Mouse (Mus musculus) embryo, embryonic 9.5 days (tissue): ENCODE data around the gene Gm21973.

Experiments
- DNase-seq: peaks from one replicate; pipeline ENCODE4 v3.0.0-alpha.2; 2017; ENCODE audit errors: extremely low spot score

Gm21973 gene

GRCm38 (mm10) chr15:10325080-10325479, at the start of gene Gm21973:
TSS of gene Gm21973 (plus strand) at chr15:10325380.
- DNase-seq: no peak

DNA sequence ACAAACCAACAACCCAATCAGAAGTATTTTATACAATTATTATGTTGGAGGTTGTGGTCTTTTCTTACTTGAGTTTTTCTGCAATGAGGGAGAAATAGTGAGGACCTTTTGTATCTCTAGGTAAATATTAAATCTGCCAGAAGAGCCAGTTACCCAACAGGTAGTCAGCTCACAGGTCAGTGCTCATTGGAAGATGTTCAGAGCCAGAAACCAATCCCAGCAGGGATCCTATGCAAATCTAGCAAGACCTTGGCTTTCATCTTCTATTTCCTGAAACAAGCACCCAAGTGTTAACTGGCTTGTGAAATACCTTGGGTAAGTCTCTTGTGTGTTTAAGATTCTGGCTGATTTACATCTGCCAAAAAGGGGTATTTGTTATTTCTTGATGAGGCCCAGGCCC, 48.8 kb upstream of the Gm21973 start:
- no peak for DNase-seq

GRCm38 (mm10) chr15:10277461-10277860, 47.7 kb upstream of the Gm21973 start:
- DNase-seq: no peak

GRCm38 (mm10) chr15:10281546-10281945, 43.6 kb upstream of the Gm21973 start:
- DNase-seq: no peak

GRCm38 (mm10) chr15:10283661-10284060, 41.5 kb upstream of the Gm21973 start:
- no peak for DNase-seq

DNA sequence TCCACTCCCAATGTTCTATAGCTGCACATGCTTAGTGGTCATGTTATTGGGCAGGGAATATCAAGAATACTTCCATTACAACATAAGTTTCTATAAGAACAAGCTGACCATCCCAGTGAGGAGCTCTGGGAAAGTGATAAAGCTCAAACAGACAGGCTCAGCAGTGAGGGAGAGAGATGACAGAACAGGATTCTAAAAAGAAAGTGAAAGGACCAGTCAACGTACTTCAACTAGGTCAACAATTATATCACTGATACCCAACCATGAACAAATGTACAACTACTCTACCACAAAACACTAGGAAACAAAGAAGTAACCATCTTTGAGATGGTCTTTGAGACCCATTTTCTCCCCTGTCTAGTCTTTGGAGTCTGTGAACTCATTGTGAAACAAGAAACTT, 28.6 kb upstream of the Gm21973 start:
- no peak for DNase-seq

DNA sequence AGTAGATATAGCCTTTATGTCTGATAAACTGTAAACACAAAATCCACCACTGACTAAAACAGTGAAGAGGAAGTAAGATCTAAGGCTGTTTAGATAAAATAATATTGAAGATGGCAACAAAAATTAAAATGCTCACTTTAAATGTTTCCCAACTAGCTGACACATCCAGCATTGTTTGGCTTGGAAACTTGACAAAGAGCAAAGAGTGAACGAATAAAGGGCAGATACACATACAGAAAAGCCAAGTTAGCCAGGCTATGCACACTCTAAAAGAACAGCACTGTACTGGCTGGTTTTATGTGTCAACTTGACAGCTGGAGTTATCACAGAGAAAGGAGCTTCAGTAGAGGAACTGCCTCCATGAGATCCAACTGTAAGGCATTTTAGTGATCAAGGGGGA, 27.1 kb upstream of the Gm21973 start:
- no peak for DNase-seq

DNA sequence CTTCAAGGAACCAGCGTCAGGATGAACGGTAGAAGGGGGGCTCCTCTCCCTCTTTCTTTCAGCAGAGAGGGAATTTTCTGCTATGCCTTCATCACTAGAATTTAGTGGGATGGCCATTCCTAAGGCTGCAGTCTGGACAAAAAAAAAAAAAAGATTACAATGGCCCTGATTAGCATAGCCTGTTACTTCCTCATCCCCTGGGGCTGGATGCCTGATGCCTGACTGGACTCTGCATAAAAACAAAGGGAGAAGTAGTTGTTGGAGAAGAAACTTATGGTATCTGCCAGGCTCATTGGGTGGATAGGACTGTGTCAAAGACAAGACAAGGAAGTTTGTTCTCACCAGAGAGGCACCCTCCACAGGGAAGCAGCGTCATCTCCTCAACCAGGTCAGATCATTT, 25.7 kb upstream of the Gm21973 start:
- DNase-seq: no peak

- no peak for DNase-seq
These were observed 18.7 kb upstream of the Gm21973 start for GRCm38 (mm10) chr15:10306461-10306860.

- no peak for DNase-seq
These were observed 13.4 kb upstream of the Gm21973 start for GRCm38 (mm10) chr15:10311826-10312225.

DNA sequence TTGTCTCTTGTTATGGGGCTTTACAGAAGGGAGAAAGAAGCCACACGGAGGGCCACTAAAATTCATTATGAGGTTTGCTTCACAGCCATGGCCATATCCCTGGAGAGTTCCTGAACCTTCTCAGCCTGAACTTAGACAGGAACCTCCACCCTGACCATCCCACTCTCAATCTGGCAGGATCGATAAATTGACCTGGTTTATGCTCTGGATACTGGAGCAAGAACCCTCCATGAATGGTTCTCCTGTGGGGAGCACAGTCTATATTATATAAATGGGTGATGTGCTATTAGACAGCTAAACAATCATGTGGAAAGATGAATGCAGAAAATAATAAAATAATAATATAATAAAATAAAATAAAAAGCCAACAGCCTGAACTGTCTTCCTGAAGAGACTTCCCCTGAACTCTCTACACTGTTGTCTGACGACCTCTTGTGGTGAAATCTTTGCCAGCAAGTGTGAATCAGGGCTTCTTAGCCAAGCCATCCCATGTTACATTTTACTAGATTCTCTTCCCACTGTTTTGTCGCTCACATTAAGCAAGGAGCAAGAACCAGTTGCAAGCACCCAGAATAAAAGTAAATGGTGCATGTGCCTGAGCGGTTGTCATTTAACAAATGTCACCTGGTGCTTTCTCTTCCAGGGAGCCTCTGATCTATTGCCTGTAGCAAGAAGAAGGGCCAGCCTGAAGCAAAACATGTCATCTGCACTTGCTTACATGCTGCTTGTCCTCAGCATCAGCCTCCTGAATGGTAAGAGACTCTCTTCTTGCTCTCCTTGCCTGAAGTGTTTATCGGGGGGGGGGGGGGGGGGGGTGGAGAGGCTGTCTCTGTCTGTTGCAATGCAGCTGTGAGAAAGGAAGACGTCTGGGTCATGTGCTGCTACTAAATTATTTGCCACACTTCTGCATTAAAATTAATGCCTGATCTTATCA, 11.4 kb upstream of the Gm21973 start:
- peak; percentile 27 for DNase-seq

DNA sequence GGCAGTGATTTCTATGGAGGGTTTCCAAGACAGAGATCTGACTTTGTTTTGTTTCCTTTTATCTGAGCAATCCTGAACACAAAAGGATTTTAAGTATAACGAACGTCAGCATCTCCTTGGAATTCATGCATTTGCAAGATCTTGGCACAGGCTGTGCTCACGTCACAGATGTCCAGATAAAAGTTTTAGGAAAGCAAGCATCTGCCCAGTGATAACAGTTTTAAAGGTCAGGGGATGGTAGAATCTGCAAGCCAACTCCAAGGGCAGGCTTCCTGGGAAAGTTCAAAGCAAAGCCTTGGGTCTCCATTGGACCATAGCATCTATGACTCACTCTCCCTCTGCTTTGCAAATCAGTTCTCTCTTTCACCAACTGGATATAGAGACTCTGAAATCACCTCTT, 5.4 kb downstream of the Gm21973 start:
- DNase-seq: no peak

- DNase-seq: no peak
These were observed 7.4 kb downstream of the Gm21973 start for GRCm38 (mm10) chr15:10332566-10332965.

GRCm38 (mm10) chr15:10338606-10339005, 13.4 kb downstream of the Gm21973 start:
- DNase-seq: no peak

- DNase-seq: no peak
These were observed 21.9 kb downstream of the Gm21973 start for GRCm38 (mm10) chr15:10347044-10347443.

DNA sequence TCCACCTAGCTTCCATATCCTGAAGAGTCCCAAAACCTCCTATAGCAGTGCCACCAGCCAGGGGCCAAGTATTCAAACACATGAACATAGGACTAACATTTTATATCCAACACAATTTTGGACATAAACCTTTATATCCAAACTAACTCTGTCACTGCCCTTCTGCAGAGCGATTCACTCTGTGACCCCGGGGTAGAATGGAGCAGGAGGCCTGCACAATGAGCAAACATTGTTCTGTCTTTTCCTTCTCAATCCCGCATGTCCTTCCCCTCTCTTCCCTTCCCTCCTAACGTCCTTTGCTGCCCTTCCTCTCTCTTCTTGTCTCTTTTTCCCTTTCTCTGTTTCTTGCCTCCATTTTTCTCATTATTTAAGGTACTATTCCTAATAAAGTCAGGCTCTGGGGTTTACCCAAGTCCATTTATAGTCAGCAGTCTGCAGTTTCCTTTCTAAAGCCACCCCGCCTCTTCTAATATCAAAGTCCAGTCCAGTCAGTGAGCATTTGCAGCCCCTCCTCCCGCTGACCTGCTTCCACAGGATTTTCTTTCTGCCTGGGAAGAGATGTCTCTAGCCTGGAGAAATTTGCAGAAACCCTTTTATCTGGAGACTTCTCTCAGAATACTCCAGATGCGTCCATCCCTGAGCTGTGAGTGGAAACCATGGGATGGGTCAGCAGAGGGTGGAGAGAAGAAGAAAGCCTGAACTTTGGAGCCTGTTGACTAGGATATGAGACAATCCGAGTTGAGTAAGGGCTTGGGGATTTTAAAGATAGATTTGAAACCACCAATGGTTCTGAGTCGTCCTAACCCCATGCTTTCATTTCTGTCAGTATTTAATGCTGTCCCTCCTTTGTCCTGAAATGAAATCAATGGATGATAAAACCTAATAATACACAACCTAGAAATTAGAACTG, 33.1 kb downstream of the Gm21973 start, which contains the start of gene Agxt2:
Gene Agxt2, plus strand, starts transcription at position 494 of the 910 bp plus-strand sequence.
- DNase-seq: no peak

GRCm38 (mm10) chr15:10366331-10366730, 41.2 kb downstream of the Gm21973 start:
- DNase-seq: no peak

DNA sequence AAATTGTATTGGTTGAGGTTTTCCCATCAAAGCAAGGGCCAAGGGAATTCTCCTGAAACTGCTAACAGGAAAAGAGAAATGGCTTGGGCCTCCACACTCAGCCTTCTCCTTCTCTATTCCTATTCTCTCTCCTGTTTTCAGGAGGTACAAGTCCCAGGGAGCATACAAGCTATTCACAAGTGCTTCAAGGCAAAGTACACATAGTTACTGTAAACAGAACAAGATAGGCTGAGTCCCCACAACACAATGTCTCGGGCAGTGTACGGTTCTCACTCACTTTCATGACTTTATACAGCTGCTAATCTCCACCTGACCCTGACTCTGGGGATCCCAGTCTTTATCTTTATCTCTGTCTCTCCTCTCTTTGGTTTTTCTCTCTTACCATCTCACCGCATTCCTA, 50.2 kb downstream of the Gm21973 start:
- DNase-seq: no peak

GRCm38 (mm10) chr15:10378338-10378959, 53.3 kb downstream of the Gm21973 start:
- DNase-seq: no peak

DNA sequence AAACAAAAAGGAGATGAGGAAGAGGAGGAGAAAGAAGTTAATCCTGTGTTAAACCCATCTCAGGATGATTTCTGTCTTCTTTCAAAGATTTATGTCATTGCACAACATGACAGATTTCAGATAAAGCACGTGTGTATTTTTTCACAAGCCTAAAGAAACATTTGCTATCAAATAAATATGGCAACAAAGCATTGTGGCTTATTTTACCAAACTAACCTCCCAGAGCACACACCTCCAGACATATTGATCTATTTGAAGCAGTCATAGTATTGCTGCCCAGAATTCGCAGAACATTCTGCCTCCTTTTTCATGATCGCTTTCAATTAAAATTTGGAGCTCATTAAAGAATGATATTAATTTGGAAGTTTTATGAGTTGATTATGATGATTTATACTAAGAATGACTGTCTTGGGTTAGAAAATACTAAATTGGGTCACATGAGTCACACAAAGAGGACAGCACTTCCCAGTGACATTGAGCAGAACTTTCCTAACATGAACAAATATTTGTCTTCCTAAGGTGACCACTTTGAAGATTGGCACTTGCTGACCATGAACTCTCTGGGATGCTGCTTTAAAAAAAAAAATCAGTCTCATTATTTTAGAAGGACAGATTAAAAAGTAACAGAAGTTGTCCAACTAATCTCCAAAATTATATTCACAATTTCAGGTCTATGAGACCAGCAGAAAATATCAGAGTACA, 54.7 kb downstream of the Gm21973 start:
- DNase-seq: no peak

- no peak for DNase-seq
These were observed 62.1 kb downstream of the Gm21973 start for GRCm38 (mm10) chr15:10387263-10387662.
